ENCODE assay signal across 30 mouse cellular contexts in the genomic region with DNA sequence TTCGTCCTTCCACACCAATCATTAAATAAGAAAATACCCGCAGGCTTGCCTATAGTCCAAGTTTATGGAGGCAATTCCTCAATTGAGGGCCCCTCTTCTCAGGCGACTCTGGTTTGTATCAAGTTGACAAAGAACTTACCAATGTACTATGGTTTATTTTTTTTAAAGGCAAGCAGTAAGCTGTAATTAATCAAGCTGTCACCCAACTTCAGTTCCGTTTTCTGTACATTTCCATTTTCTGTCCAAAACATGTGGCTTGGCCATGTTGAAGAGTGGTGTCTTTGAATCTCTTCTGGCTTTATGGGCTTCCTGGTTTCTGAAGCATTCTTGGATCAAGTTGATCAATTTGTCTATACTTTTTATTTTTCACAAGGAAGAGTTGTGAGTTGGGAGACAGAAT. TPM values are rescaled to one million over a fixed set of nuclear protein-coding genes. Genes with fewer than 3 reads are reported as not detected.
"Had no signal": no experiment of that assay in that cellular context is flagged by ENCODE, and none has a peak within 500 bp of the region (broad histone marks: within the 10 kb centered on the region; RNA-seq: fewer than 3 reads in every experiment).

No protein-coding gene starts in this region.

- H3K4me2 ChIP-seq: embryonic facial prominence, embryonic 12.5 days; embryonic facial prominence, embryonic 13.5 days; embryonic facial prominence, embryonic 15.5 days; forebrain, embryonic 13.5 days; forebrain, embryonic 15.5 days had no signal

- DNase-seq: cerebellum, adult 2 months; cerebellum, adult 8-10 months; cerebellum, adult 9-10 months; cerebellum, adult 9-11 months; cerebellum, postnatal 10 days; cerebellum, postnatal 14 days; cerebellum, postnatal 36 days; embryo, embryonic 11 days; forebrain, postnatal 0 days; gastrocnemius, adult 2 months; gastrocnemius, postnatal 10 days; gastrocnemius, postnatal 14 days; gastrocnemius, postnatal 25 days; gastrocnemius, postnatal 36 days; heart, adult 11 months; heart, adult 18-20 months; heart, adult 2 months had no signal

- ATAC-seq: forebrain, embryonic 13.5 days; forebrain, embryonic 14.5 days; forebrain, embryonic 15.5 days; forebrain, embryonic 16.5 days; forebrain, postnatal 0 days had no signal

- H3K4me3 ChIP-seq: embryonic facial prominence, embryonic 10.5 days; embryonic facial prominence, embryonic 12.5 days; embryonic facial prominence, embryonic 13.5 days; embryonic facial prominence, embryonic 15.5 days; erythroblast, embryonic 14.5 days; forebrain, embryonic 10.5 days; forebrain, embryonic 13.5 days; forebrain, embryonic 15.5 days; gastrocnemius, adult 2 months; heart, adult 2 months; heart, embryonic 10.5 days had no signal

- H3K9ac ChIP-seq: embryonic facial prominence, embryonic 12.5 days; embryonic facial prominence, embryonic 13.5 days; embryonic facial prominence, embryonic 15.5 days; forebrain, embryonic 13.5 days; forebrain, embryonic 15.5 days; forebrain, postnatal 0 days had no signal

- H3K27ac ChIP-seq: embryonic facial prominence, embryonic 10.5 days; embryonic facial prominence, embryonic 12.5 days; embryonic facial prominence, embryonic 13.5 days; embryonic facial prominence, embryonic 15.5 days; forebrain, embryonic 10.5 days; forebrain, embryonic 13.5 days; forebrain, embryonic 15.5 days; gastrocnemius, adult 2 months; heart, adult 2 months; heart, embryonic 10.5 days had no signal

- H3K27me3 ChIP-seq: embryonic facial prominence, embryonic 12.5 days; forebrain, embryonic 13.5 days; forebrain, embryonic 15.5 days had no signal

- H3K9me3 ChIP-seq: embryonic facial prominence, embryonic 10.5 days; embryonic facial prominence, embryonic 12.5 days; embryonic facial prominence, embryonic 13.5 days; embryonic facial prominence, embryonic 15.5 days; forebrain, embryonic 10.5 days; forebrain, embryonic 13.5 days; forebrain, embryonic 15.5 days; heart, embryonic 10.5 days had no signal

- H3K36me3 ChIP-seq: embryonic facial prominence, embryonic 12.5 days; embryonic facial prominence, embryonic 15.5 days had no signal

RNA-seq across cellular contexts. Expression of a gene that starts 53.6 kb away (rescaled TPM):
- total RNA-seq: granulocyte monocyte progenitor cell, adult 5-6 weeks had no signal
- polyA plus RNA-seq: erythroblast, embryonic 14.5 days; gonadal fat pad, adult 2 months had no signal
